Mouse (Mus musculus) duodenum, adult 2 months (tissue): ENCODE measurements around the gene Zfp612. TPM values are rescaled to one million over a fixed set of nuclear protein-coding genes. Genes with fewer than 3 reads are reported as not detected.

ENCODE experiments used
- polyA plus RNA-seq: library from polyadenylated mRNA; depleted of rRNA; stranded (reverse); fragments of >200 nt; gene quantifications from 2 replicates; pipeline ENCODE4 v1.2.3, GENCODE M21; 2012; ENCODE audit warnings: low replicate concordance; rRNA removed

Zfp612 gene
- polyA plus RNA-seq: 0.12 and 0.53 TPM in 2 replicates

DNA sequence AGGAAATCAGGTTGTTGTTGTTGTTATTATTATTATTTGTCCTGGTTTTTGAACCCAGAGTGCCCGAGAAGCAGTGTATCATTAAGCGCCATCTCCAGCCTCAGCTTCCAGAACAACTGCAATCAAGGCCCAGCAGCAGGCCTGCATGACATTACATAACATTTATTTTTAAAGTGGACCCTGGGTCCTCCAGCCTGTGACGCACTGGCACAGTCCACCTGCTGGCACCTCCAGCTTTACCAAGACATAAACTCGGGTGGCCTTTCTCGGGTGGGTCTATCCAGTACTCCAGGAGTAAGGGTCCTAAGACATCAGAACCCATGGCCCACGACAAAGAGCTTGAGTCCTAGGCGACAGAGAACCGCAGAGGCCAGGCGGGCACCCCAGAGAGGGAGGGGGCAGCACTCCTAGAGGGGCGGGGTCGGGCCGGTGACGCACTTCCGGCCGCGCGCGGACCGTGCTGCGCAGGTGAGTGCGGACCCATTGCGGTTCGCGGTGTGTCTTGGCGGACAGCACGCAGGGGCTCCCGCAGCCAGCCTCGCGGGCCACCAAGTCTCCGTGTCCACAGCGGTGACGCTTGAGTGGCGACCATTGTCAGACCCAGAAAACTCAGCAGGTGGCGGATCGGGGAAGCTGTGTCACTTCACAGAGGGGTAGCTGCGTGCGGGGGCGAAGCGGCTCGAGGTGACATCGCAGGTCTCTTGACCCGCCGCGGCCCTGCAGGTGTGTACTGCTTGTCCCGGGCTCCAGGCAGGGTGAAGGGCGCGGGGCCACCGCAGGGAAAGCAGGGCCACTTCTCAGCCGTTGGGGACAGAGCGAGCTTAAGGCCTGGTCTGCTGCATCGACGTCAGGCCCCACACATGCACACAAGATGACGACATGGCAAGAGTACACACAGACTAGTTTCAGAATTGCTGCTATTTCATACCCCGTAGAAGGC, at the start of gene Zfp612:
Gene Zfp612 (plus strand): TSS at position 465 of the 940 bp plus-strand sequence.

DNA sequence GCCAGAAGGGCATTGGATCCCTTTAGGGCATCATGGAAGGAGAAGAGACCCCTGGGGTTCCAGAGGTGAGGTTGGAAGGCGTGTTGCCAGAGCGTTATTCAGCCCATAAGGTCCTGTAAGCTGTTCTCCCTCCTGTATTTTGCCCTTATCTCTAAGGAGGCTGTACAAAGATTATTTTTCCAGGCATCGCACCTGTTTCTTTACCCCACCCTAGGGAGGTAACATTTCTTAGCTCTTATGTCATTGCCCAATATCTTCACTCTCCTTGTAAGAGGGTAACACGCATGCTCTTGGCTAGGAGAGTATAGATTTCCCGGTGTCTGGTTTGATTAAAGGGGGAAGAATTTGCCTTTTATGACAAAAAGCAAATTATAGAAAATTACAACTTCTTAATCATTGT, 39.9 kb upstream of the Zfp612 start, which contains the start of gene Chst4:
Gene Chst4 (minus strand): TSS at position 82 of the 400 bp plus-strand sequence.

DNA sequence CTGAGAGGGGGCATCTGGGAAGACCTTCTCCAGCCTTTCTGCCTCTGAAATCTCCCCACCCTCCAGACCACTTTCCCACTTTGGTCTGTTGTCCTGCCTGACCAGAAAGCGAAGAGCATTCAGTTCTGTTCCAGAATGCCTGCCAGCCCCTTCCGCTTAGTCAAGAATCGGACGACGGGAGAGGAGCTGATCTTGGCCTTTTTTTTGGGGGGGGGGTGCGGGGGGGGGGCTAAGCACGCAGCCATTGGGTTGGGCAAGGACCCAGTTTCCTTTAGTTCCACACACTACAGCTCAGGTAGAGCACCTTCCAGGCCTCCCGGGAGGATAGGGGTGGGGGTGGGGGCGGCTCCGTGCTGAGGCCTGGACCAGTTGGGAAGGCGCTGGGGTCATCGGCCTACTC, 21.4 kb downstream of the Zfp612 start, which contains the start of gene Gm21964:
Gene Gm21964 (plus strand): TSS at position 301 of the 400 bp plus-strand sequence.

DNA sequence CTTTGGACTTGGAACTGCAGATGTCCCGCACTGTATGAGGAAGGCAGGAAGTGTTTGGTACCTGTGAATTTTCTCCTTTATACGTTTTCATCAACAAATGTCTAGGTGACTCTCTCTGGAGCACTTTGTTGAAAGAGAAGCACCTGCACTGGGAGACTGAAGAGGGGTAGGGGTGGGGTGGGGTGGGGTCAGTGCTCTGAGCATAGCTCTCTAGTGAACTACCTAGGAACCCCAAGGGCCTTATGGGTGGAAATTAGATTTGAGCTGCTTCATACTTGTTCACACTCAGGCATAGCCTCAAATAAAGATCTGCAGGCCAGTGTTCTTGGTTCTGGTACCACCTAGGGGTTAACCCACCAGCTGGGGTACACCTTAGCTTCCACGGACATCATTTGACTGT, 23.1 kb downstream of the Zfp612 start, which contains the start of gene Gm17720:
Gene Gm17720 (minus strand): TSS at position 101 of the 400 bp plus-strand sequence.

Other genes starting within 250 kb of the Zfp612 start
- gene Phlpp2, start 211.2 kb upstream of the Zfp612 start, polyA plus RNA-seq: 5.7 and 14.5 TPM in 2 replicates
- gene Marveld3, start 117.5 kb upstream of the Zfp612 start, polyA plus RNA-seq: 12.4 and 51.3 TPM in 2 replicates
- 0.05 and 0.15 TPM in 2 replicates for gene Tat, start 89.3 kb upstream of the Zfp612 start, polyA plus RNA-seq
- gene Chst4, start 40.0 kb upstream of the Zfp612 start, polyA plus RNA-seq: 18.7 and 39.4 TPM in 2 replicates
- gene Gm21964, start 21.5 kb downstream of the Zfp612 start, polyA plus RNA-seq: not detected in 2 replicates
- gene Gm17720, start 23.0 kb downstream of the Zfp612 start, polyA plus RNA-seq: not detected in 2 replicates
- 3.3 and 4.8 TPM in 2 replicates for gene Calb2, start 88.5 kb downstream of the Zfp612 start, polyA plus RNA-seq
- 1.2 and 1.7 TPM in 2 replicates for gene Cmtr2, start 135.9 kb downstream of the Zfp612 start, polyA plus RNA-seq
- 0.01 TPM in 1 of 2 replicates, not detected in the other for gene Hydin, start 187.2 kb downstream of the Zfp612 start, polyA plus RNA-seq